Mouse (Mus musculus) hindbrain, embryonic 12.5 days (tissue): ENCODE measurements around the gene Trappc3. TPM values are rescaled to one million over a fixed set of nuclear protein-coding genes. Genes with fewer than 3 reads are reported as not detected.

Experiments
- ATAC-seq: fragments of 200-750 bp; cut with Nextera tagmentation; 2 replicates; pipeline ENCODE4 v1.8.0; 2017; ENCODE audit warnings: moderate TSS enrichment; ENCODE audit not compliant: low FRiP score
- H3K27ac ChIP-seq: fragments of 300-500 bp; sonication (generic); 2 replicates; pipeline ENCODE4 v1.5.1; 2016; ENCODE audit warnings: mild to moderate bottlenecking
- H3K27me3 ChIP-seq: fragments of 300-500 bp; sonication (generic); 2 replicates; pipeline ENCODE4 v1.6.1; 2016; ENCODE audit warnings: mild to moderate bottlenecking
- H3K36me3 ChIP-seq: fragments of 300-500 bp; sonication (generic); 2 replicates; pipeline ENCODE4 v1.6.1; 2016; ENCODE audit warnings: mild to moderate bottlenecking
- H3K4me1 ChIP-seq: fragments of 300-500 bp; sonication (generic); 2 replicates; pipeline ENCODE4 v1.6.1; 2016
- H3K4me2 ChIP-seq: fragments of 300-500 bp; sonication (generic); replicated peaks from 2 replicates; pipeline ENCODE4 v1.6.1; 2016; ENCODE audit warnings: mild to moderate bottlenecking
- H3K4me3 ChIP-seq: fragments of 300-500 bp; sonication (generic); 2 replicates; pipeline ENCODE4 v1.5.1; 2016; ENCODE audit warnings: mild to moderate bottlenecking
- H3K9ac ChIP-seq: fragments of 300-500 bp; sonication (generic); 2 replicates; pipeline ENCODE4 v1.6.1; 2016; ENCODE audit warnings: mild to moderate bottlenecking, moderate library complexity
- H3K9me3 ChIP-seq: fragments of 300-500 bp; sonication (generic); replicated peaks from 2 replicates; pipeline ENCODE4 v1.6.1; 2016; ENCODE audit warnings: mild to moderate bottlenecking
- WGBS: fragments of 180-500 bp; shearing (Covaris S2); methylation state at CpG from one replicate; pipeline ENCODE4 v1.1.7; 2016; 5-methylcytosine and 5-hydroxymethylcytosine counted together
- polyA plus RNA-seq: library from polyadenylated mRNA; unstranded; fragments of >200 nt; fragmentation: Nextera tagmentation; extraction: Ambion mirVana; gene quantifications from 2 replicates; pipeline ENCODE4 v1.2.1, GENCODE M21; 2016

The Trappc3 gene
- polyA plus RNA-seq, 1 experiment from 2014 or later, result 109 TPM

DNA sequence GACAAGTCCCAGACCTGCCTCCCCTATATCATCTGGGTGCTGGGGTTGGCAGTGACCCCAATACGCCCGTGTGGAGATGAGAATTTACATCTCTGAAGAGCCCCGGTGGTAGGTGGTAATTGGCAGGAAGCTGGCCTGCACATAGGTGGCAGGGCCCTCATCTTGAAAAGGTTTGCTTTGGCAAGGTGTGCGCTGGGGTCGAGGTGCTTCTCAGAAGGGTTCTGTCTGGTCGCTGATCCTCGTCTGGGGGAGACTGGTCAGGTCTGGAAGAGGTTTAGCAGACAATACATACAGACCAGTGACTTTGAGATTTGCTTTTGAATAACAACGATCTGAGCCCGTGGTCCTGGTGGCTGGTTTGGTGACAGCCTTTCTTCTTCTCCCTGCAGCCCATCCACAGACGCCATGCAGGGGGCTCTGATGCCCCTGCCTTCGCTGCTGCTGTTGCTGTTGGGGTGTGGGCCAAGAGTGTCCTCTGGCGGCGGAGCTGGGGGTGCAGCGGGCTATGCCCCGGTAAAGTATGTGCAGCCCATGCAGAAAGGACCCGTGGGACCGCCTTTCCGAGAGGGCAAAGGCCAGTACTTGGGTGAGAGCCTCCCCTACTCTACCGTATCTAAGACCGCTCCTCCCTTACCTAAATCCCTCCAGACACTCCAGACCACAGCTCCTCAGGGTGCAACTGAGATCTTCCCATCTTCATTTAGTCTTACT, 47.2 kb downstream of the Trappc3 start:
- peaks cover 8% of the 10 kb centered on the region for H3K4me1 ChIP-seq
- peaks cover 2% of the 10 kb centered on the region; the same call in 1 of the 2 replicates for H3K36me3 ChIP-seq
- WGBS, result 14% methylated on average over 20 of the region's 20 CpGs
- peak overlapping the region; percentile 22 for H3K4me3 ChIP-seq
- H3K9me3 ChIP-seq, result no peaks in the 10 kb centered on the region
- no peak overlapping the region for H3K27ac ChIP-seq
- no peak; the same call in none of the 2 replicates for ATAC-seq
- H3K9ac ChIP-seq, result peak overlapping the region; percentile 43
- peaks cover 8% of the 10 kb centered on the region; the same call in 1 of the 2 replicates for H3K27me3 ChIP-seq
- H3K4me2 ChIP-seq, result peak overlapping the region; percentile 49

DNA sequence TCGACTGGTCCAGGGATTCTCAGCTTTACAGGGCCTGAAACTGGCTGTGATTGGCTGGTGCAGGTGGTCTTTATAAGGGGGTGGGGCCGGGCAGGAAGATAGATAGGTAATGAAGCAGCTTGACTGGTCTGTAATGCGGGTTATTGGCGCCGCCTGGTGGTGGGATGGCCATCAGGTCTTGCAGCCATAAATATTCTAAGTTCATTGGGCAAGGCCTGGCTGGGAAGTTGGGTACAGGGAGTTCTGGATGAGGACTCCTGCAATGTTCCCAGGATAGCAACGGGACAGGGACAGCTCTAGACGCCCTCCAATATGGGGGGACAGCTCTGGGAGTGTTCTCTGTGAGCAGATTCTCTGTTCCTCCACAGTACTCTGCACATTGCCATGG, 47.8 kb downstream of the Trappc3 start:
- WGBS, result 2% methylated on average over 7 of the region's 7 CpGs
- Histone ChIP-seq H3K27ac (no peak overlapping the region), H3K27me3 (0 out of 2 replicates have a peak, but pooled peaks cover 7% of the 10 kb centered on the region), H3K4me2 (peak overlapping the region; percentile 49), H3K36me3 (peaks cover 8% of the 10 kb centered on the region; the same call in 1 of the 2 replicates), H3K9me3 (no peaks in the 10 kb centered on the region), H3K9ac (peak overlapping the region; percentile 43; the same call in 1 of the 2 replicates), H3K4me3 (peak overlapping the region; percentile 22), H3K4me1 (peaks cover 11% of the 10 kb centered on the region)
- peak; percentile 91 for ATAC-seq

DNA sequence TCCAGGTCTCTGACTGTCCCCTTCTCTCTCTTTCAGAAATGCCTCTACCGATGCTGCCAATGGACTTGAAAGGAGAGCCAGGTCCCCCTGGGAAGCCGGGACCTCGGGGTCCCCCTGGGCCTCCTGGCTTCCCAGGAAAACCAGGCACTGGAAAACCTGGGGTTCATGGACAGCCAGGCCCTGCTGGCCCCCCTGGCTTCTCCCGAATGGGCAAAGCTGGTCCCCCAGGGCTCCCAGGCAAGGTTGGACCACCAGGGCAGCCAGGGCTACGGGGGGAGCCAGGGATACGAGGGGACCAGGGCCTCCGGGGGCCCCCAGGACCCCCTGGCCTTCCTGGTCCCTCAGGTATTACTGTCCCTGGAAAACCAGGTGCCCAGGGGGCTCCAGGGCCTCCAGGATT, 48.2 kb downstream of the Trappc3 start:
- Histone ChIP-seq H3K9me3 (no peaks in the 10 kb centered on the region), H3K4me1 (peaks cover 11% of the 10 kb centered on the region), H3K27me3 (0 out of 2 replicates have a peak, but pooled peaks cover 7% of the 10 kb centered on the region), H3K9ac (no peak overlapping the region), H3K4me2 (no peak overlapping the region), H3K4me3 (no peak overlapping the region), H3K36me3 (peaks cover 10% of the 10 kb centered on the region; the same call in 1 of the 2 replicates), H3K27ac (no peak overlapping the region)
- 79% methylated on average over 7 of the region's 7 CpGs for WGBS
- ATAC-seq, result no peak

DNA sequence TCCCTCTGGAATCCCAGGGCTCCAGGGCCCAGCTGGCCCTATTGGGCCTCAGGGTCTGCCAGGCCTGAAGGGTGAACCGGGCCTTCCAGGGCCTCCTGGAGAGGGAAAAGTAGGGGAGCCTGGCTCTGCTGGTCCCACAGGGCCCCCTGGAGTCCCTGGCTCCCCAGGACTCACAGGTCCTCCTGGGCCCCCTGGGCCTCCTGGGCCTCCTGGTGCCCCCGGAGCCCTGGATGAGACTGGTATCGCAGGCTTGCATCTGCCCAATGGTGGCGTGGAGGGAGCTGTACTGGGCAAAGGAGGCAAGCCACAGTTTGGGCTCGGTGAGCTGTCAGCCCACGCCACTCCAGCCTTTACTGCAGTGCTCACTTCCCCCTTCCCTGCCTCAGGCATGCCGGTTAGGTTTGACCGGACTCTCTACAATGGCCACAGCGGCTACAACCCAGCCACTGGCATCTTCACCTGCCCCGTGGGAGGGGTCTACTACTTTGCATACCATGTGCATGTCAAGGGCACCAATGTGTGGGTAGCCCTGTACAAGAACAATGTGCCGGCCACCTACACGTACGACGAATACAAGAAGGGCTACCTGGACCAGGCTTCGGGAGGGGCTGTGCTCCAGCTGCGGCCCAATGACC, 49.6 kb downstream of the Trappc3 start:
- H3K27me3 ChIP-seq, result 0 out of 2 replicates have a peak, but pooled peaks cover 7% of the 10 kb centered on the region
- H3K27ac ChIP-seq, result no peak overlapping the region
- no peak overlapping the region for H3K9ac ChIP-seq
- peaks cover 24% of the 10 kb centered on the region for H3K36me3 ChIP-seq
- WGBS, result 87% methylated on average over 16 of the region's 16 CpGs
- ATAC-seq, result no peak
- H3K4me2 ChIP-seq, result no peak overlapping the region
- H3K9me3 ChIP-seq, result no peaks in the 10 kb centered on the region
- no peak overlapping the region for H3K4me3 ChIP-seq
- peaks cover 11% of the 10 kb centered on the region for H3K4me1 ChIP-seq

DNA sequence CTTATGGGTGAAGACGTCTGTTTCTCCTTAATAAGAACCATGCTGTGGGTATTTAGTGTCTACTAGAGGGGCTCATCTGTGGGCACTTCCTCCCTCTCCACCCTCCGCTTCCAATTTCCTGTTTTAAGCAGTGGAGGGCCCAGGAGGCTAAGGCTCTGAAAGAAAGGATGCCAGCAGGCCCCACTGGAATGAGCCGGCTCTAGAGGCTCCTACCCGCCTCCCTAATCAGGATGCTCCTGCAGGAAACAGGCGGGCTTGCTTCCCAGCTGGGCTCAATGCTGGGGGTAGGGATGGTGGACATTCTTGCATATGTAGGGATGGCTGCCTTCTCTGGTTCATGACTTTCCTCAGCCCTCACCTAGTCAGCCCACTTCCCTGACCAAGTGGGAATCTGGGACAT, 51.1 kb downstream of the Trappc3 start:
- no peak overlapping the region for H3K9ac ChIP-seq
- no peak for ATAC-seq
- WGBS, result 39% methylated on average over 5 of the region's 5 CpGs
- H3K4me3 ChIP-seq, result no peak overlapping the region
- H3K4me2 ChIP-seq, result no peak overlapping the region
- 0 out of 2 replicates have a peak, but pooled peaks cover 5% of the 10 kb centered on the region for H3K27me3 ChIP-seq
- peaks cover 11% of the 10 kb centered on the region for H3K4me1 ChIP-seq
- H3K27ac ChIP-seq, result peak overlapping the region; percentile 48; the same call in 1 of the 2 replicates
- no peaks in the 10 kb centered on the region for H3K9me3 ChIP-seq
- peaks cover 39% of the 10 kb centered on the region for H3K36me3 ChIP-seq

DNA sequence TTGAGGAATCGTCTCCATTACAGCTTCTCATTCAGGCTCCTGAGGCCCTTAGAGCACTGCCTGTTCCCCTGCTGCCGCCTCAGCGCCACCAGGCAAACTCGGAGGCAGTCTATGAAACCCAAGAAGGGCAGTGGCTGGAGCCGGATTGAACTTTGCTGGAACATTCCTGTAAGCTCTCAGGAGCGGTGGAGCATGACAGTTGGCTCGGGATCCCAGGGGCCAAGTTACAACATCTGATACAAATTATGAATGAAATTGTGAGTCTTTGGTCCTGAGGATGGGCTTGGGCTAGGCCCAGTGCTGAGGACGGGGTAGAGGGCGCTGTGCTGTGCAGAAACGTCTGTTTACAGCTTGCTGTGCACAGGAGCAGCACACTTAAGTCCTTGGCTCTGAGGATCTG, 52.3 kb downstream of the Trappc3 start:
- Histone ChIP-seq H3K9ac (peak overlapping the region; percentile 4; the same call in 1 of the 2 replicates), H3K4me3 (no peak overlapping the region), H3K27ac (peak overlapping the region; percentile 52), H3K9me3 (no peaks in the 10 kb centered on the region), H3K4me1 (peaks cover 9% of the 10 kb centered on the region), H3K4me2 (no peak overlapping the region), H3K36me3 (peaks cover 48% of the 10 kb centered on the region), H3K27me3 (no peaks in the 10 kb centered on the region)
- 58% methylated on average over 10 of the region's 10 CpGs for WGBS
- no peak for ATAC-seq

DNA sequence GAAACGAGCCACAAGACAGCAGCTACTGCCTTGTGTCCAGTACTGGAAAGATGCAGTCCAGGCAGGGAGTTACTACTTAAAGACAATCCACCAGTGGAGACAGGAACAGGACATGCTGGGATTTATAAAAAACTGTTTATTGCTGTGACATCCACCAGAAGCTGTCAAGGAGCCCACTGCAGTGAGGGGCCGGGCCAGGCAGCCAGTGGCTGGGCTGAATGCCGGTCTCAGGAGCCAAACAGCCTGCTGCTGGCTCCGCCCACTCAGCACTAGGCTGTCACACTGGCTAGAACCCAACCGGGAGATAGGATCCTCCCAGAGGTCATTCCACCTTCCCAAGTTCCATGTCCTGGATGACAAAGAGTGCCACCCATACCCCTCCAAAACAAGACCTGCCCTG, 53.8 kb downstream of the Trappc3 start:
- Histone ChIP-seq H3K27ac (no peak overlapping the region), H3K4me2 (no peak overlapping the region), H3K4me3 (no peak overlapping the region), H3K27me3 (no peaks in the 10 kb centered on the region), H3K36me3 (peaks cover 48% of the 10 kb centered on the region), H3K4me1 (peaks cover 15% of the 10 kb centered on the region), H3K9me3 (no peaks in the 10 kb centered on the region), H3K9ac (no peak overlapping the region)
- WGBS, result 43% methylated on average over 5 of the region's 5 CpGs
- no peak for ATAC-seq

DNA sequence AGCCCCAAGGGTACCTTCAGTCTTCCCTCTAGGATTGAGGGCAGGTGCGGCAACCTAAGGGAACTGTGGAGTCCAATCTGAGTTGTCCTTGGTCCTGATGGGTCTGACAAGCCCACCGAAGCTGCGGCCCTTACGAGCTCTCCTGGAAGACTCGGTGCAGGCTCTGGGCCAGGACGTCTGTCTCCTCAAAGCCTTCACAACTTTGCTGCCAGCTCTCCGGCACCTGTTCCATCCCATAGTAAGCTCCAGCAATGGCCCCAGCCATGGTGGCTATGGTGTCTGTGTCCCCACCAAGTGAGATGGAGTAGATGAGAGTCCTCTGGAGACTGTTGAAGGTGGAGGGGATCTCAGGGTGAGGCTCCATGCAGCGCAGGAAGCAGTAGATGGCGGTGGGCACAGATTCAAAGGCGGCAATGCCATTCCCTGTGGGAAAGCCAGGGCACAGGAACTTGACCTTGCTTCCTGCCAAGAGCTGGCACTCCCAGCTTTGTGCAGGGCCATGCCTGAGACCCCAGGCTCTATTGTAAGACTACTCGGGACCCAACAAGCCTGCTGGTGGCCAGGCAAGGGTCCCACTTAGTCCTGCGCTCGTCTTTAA, 54.4 kb downstream of the Trappc3 start:
- Histone ChIP-seq H3K27me3 (no peaks in the 10 kb centered on the region), H3K4me3 (no peak overlapping the region), H3K27ac (no peak overlapping the region), H3K36me3 (peaks cover 48% of the 10 kb centered on the region), H3K4me1 (peaks cover 16% of the 10 kb centered on the region), H3K4me2 (no peak overlapping the region), H3K9me3 (no peaks in the 10 kb centered on the region), H3K9ac (no peak overlapping the region)
- no peak for ATAC-seq
- WGBS, result 93% methylated on average over 13 of the region's 13 CpGs

DNA sequence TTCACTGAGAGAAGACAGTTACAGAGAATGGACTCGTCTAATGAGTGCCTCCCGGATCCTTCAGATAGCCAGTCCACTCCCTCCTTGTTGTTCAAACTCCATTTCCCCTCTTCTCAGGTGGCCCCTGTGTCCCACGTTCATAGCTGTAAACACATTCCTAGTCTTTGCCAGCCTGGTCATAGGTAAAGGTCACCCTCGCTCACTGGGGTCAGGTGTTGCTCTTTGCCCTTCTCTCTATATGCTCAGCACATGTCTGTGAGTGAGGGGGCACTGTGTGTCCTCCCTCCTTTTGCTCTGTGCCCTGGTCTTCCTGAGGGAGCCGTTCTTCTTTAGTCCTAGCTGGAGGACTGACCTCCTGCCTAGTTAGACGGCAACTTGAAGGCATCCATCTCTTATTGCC, 57.7 kb downstream of the Trappc3 start:
- Histone ChIP-seq H3K27ac (no peak overlapping the region), H3K36me3 (peaks cover 41% of the 10 kb centered on the region), H3K4me3 (no peak overlapping the region), H3K9me3 (no peaks in the 10 kb centered on the region), H3K4me1 (peaks cover 10% of the 10 kb centered on the region), H3K4me2 (peak overlapping the region; percentile 91; the same call in 1 of the 2 replicates), H3K27me3 (peaks cover 19% of the 10 kb centered on the region), H3K9ac (no peak overlapping the region)
- ATAC-seq, result no peak
- WGBS, result 90% methylated on average over 6 of the region's 6 CpGs

DNA sequence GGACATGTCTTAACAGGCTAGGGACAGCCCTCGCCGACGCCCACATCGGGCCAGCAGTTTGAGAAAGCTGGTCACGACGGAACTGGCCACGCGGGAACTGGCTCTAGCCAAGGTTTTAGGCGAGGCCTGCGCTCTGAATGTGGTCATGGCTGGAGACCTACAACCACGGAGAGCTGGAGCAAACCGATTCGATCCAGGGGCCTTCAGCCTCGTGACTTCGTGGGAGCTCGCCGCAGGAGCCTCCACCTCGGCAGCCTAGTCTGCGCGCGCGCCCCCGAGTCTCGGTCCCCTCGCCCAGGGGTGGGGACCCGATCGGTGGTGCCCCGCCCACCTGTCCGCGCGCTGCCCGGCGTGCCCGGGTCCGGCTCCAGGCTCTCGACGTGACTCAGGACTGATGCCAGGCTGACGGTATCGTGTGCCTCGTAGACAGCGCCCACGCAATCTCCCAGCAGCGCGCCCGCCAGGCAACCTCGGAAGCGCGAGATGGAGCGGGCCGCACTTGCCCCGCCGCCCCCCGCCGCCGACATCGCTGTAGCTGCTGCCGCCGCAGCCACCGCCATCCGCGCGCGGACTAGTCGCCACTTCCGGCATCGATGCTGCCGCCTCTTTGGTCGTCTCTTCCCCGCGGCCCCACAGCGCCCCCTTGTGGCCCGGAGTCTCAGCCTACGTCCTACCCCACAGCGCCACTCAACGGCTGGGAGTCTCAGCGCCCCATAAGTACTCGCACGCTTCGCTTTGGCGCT, 59.2 kb downstream of the Trappc3 start, which contains the start of gene Adprhl2:
TSS of gene Adprhl2 (minus strand) at position 593 of the 743 bp plus-strand sequence.
- Histone ChIP-seq H3K27ac (peak within 1 kb of the TSS; percentile 80), H3K36me3 (peaks cover 29% of the 10 kb centered on the region), H3K4me2 (peak within 1 kb of the TSS; percentile 91), H3K4me3 (peak within 1 kb of the TSS; percentile 82), H3K4me1 (peaks cover 16% of the 10 kb centered on the region), H3K9ac (peak within 1 kb of the TSS; percentile 82), H3K9me3 (no peaks in the 10 kb centered on the region), H3K27me3 (peaks cover 31% of the 10 kb centered on the region)
- peak; percentile 82 for ATAC-seq
- under 1% methylated on average over 76 of the region's 80 CpGs for WGBS

DNA sequence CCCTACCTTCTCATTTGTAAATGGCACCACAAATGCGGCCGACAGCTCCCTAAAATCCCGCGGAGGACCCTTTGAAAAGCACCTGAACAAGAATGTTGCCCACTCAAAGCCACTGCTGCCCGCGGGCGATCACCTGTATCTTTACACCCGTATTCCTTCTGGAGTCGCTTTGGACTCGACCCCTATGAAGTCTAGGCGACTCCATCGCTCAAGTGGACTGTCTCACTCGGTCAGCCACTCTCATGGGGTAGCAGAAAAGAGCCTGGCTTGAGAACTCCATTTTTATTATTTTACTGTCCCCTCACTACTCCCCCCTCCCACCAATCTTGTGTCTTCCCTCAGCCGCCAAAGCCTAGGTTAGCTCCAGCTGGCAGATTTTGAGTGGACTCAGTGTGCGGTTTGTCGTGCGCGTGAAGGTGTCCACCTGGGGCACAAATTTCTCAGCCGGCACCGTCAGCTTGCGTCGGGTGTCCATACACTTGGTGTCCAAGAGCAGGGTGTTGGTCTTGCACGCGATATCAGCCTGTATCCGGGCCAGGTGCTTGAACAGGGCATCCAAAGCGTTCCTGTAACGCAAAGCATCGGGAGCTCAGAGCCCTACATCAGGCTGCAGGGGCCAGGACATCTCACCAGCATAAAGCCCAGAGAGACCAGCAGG, 59.9 kb downstream of the Trappc3 start:
- Histone ChIP-seq H3K9me3 (no peaks in the 10 kb centered on the region), H3K9ac (peak overlapping the region; percentile 45; the same call in 1 of the 2 replicates), H3K4me2 (peak overlapping the region; percentile 91), H3K27ac (no peak overlapping the region), H3K27me3 (peaks cover 33% of the 10 kb centered on the region), H3K4me3 (peak overlapping the region; percentile 82), H3K36me3 (peaks cover 22% of the 10 kb centered on the region), H3K4me1 (peaks cover 16% of the 10 kb centered on the region)
- 56% methylated on average over 28 of the region's 28 CpGs for WGBS
- peak; percentile 63 for ATAC-seq
